Mouse (Mus musculus) T-helper 17 cell (primary cell): ENCODE measurements at regions not wholly inside any gene's neighbourhood (a gene's known extent, or its start where the extent isn't known, plus 50 kb on each side); places are given as distances from the start of the nearest gene placed in this dataset.

Source experiments
- in situ Hi-C, 2 experiments: fragments of 300-600 bp; cut with MboI, MseI; formaldehyde crosslinking; loops; 1 replicate in 1 of 2; 2 replicates in 1 of 2; pipeline ENCODE4 v1.15.1; 2025; ENCODE audit warnings: high pct_unique_total_duplicates in 2 of 2

DNA sequence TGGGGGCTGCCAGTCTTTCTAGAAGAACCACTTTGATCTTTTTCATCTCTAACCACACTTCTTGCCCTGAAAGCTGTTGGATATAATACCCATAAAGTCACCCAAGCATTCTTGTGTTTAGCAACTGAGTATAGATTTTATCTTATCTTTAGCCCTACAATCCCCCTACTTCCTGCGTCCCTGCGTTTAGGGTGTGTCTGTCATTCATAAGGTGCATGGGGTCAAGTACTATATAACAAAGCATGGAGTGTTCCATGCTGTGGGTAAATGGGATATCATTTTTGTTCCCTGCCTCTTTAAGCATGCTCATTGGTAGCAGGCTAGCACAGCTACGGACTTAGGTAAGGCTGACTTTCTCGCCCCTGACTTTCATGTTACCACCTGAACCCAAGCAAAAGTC is 122.5 kb upstream of the Twist2 start:
- in situ Hi-C loops = no loop called here

DNA sequence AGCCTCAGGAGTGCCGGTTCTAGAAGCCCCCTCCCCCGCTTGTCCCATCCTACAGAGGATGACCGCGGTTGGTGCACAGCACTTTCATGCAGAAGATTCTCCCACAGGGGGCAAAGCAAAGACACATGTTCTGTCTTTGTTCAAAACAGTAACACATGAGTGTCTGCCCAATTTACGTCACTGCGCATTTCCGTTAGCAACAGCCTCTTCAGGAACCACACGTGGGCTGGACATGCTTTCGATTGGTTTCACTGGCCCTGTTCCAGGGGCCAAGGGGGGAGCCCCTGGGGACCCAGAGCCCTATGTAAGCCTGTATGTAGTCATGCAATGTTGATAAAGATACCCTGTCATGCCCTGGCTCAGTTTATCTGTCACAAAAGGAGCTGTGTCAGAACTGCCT is 116.2 kb upstream of the Twist2 start:
- in situ Hi-C loops = no loop called here

DNA sequence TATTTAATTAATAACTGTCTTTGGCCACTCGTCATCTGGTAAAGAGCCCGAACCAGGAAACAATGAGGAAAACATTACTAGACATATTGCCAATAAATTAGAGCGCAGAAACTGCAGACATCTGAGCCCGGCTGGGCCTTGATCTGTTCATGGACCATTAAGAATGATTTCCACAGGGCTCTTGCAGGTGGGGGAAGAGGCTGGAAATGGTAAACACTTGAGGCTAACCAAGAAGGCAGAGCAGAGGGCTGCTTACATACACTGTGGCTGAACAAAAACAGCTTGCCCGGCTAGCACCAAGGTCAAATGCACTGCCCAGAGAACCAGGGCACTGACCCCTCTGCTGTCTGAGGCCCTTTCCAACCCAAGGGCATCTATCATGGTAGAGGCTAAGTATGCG is 115.5 kb upstream of the Twist2 start:
- in situ Hi-C loops = no loop called here

DNA sequence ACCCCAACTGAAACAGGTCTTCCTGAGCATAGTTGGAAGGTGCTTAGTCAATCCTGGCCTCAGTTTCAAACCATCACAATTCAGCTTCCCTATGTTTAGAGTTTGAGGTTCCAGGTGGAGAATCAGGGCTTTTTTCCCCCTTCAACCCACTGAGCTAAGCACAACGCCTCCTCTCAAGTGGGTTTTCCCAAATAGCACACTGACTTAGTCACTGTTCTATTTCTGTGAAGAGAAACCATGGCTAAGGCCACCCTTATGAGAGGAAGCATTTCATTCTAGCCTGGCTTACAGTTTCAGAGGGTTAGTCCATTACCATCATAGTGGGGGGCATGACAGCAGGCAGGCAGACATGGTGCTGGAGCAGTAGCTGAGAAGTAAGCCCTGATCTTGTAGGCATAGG is 109.7 kb upstream of the Twist2 start:
- in situ Hi-C loops = no loop called here

DNA sequence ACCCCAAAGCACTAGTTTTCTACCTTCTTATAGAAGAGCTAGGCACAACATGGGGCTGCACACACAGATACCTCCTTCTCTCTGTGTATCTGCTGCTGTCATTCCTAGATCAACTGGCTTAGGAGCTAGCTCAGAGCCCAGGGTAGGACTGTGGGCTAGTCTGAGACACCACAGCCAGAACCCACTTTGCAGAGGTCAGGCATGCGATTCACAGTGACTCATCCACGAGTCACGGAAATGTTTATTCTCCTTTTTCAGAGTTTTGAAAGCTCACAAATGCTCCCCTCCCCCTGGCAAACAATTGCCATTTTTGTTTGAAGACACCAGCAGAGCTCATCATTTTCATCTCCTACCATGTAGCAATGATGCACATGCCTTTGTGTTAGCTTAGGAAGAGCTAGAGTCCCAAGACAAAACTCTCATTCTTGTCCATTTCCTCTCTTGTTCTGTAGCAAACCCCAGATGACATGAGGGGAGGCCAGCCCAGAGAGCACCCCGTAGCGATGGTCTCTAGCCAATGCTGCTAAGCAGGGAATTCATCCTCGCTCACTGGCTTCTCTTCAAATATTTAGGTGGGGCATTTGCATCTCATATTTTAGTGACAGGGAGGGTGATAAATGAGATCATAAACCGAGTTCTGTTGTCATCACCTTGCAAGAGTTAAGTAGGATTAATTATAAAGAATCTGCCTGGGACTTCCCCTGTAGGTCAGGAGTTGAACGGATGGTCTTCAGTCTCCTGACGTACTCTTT is 108.4 kb upstream of the Twist2 start:
- in situ Hi-C loops = no loop called here

DNA sequence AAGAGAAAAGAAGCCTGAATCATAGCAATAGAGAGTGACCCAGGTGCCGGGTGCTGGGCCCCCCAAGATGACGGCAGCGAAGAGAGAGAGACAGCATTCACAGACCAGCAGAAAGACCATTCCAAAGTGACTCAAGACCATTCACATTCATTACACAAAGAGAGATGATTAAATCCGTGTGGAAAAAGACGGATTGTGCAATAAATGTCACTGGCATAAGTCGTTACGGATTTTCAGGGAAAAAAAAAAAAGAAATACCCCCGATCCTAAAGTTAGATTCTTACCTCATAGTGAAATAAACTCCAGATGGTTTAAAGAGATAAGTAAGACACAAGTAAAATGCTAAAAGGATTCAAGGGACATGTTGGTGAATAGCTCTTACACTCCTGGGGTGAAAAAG is 104.2 kb upstream of the Twist2 start:
- in situ Hi-C loops = no loop called here

DNA sequence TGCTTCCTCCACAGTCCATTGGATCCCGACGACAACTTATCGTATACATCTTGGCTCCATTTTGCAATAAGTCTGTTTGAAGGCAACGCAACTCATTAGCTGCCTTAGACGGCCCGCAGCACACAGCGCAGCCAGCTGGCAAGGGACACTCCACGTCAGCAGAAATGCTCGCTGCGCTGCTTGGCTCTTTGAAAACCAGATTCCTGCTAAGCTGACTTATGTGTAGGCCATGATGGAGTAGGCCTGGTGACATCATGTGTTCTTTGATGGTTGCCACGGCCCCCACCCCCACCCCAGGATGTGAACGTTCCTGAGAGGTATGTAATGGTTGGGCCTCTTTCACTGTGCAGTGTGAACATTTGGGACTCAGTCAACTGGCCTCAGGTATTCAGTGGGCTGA is 99.8 kb upstream of the Twist2 start:
- in situ Hi-C loops = no loop called here

DNA sequence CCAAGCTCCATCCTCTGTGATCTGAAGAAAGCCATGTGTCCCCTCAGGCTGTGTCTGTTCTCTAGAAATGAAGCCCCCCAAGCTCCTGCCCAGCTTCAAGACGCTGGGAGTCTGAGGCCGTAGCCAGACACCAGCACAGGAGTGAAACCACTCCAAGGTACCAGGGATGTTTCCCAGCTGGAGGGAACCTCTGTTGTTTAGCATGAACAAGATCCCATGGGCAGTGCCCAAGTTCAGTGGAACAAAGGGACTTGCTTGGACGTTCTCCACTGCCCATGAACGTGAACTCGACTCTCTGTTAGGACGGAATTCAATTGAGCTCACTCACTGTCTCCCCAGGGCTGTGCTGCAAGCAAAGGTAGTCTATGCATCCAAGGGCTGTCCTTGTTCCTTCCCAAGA is 99.2 kb upstream of the Twist2 start:
- in situ Hi-C loops = no loop called here

DNA sequence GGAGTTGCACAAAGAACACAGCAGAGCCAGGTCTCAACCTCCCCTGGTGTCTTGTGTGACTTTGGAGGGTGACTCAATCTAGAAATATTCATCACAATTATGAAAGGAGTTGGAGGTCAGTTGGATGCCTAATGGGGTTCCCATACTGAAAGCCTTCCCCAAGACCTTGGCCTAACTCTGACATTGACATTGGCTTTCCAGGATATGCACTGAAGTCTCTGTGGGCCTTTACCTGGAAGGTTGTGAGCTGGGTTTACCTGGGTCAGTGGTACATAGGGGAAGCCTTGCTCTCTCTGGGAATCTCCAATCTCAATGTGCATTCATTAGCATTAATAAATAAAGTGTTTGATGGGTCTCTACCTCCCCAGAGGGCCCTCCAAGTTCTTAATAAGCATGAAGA is 98.5 kb upstream of the Twist2 start:
- in situ Hi-C loops = no loop called here

DNA sequence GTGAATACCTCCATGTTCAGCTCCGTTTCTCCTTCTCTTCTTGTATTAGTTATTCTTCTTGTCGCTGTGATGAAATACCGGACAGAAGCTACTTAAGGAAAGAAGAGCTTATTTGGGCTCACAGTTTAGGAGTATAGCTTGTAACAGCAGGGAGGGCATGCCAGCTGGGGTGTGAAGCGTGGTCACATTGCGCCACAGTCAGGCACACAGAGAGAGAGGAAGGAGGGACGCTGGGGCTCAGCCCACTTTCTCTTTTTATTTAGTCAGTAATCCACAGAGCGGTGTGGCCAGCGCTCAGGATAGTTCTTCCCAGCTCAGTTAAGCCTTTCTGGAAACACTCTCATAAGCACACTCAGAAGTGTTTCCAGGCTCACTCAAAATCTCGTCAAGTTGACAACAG is 95.8 kb upstream of the Twist2 start:
- in situ Hi-C loops = loop anchor here in 1 of 2 experiments (5.0 kb wide), 1 partner anchor 98 kb away; no protein-coding TSS in a partner anchor

DNA sequence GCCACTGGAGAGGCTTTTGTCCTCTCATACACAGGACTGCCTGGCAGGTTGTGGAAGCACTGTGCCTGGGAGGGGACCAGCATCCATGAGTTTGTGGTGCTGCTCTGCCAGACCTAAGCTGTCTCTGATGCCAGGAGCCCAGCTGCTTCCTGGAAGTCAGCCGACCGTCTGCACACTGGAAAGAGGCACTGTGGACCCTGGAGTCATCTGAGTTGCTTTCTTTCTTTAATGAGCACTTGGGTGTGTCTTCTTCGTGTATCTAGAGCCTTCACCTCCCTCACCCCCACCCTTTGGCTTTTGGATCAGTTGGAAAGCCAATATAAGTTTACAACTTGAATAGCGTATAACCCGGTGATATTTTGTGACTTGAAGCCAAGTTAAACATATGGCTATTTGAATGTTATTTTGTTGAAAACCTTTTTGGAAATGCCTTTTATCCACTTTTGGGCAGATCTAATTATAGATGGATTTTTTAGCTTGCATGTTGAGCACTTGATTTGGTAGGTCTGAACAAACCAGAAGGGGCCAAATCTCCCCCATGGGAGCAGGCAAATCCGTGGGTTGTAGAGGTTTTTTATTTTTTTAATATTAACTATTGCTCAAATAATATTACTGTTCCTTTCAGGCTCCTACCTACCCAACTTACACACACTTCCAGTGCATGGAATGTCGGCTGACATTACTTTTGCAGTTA is 92.6 kb upstream of the Twist2 start:
- in situ Hi-C loops = loop anchor here in 1 of 2 experiments (5.0 kb wide), 1 partner anchor 101 kb away; no protein-coding TSS in a partner anchor

DNA sequence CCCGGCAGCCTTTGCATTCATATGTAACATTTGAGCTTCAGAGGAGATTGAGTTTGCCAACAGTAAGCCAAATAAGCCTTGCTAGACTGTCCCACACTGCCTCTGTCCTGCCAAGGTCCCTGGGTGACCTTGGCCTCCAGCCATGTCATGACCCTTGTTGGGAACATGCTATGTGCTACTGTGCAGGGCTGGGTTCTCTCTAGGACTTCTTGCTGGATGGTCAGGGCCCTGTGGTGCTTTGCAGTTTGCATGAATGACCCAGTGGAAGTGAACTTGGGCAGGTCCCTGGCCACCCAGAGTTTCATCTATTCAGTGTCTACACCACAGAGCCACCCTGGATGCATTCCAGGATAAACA is 92.0 kb upstream of the Twist2 start:
- in situ Hi-C loops = loop anchor here in 1 of 2 experiments (5.0 kb wide), 1 partner anchor 102 kb away; no protein-coding TSS in a partner anchor

DNA sequence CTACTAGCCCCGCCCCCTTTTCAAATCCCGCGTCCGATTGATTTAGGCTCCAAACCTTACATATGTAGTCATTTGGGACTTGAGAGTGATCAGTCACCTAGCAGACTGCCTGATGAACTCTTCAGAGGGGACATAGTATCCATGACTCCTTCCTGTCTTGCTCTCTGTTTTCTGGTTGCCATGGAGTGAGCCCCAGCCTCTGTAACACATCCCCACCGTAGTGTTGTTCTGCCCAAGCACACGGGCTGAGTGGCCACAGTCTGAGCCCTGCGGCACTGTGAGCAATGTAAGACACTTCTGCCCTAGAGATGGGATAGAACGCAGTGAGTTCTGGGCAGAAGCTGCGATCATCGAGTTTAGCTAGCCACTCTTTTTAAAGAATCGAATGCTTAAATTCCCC is 88.1 kb upstream of the Twist2 start:
- in situ Hi-C loops = no loop called here

DNA sequence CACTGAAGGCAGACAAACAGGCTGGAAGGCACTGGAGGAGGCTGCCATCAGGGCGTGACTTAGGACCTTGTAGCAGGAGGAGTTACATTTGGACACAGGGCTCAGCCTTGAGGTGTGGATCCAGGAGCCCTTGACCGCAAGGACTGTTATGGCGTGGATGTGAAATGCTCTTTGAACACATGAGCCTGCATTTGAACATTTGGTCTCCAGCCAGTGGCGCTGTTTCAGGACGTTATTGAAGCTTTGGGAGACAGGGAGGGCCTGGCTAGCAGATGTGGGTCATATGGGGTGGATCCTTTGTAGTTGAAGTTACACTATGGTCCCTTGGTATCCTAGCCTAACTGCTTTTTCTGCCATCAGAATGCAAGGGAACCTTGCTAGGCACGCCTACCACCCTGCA is 87.0 kb upstream of the Twist2 start:
- in situ Hi-C loops = no loop called here

DNA sequence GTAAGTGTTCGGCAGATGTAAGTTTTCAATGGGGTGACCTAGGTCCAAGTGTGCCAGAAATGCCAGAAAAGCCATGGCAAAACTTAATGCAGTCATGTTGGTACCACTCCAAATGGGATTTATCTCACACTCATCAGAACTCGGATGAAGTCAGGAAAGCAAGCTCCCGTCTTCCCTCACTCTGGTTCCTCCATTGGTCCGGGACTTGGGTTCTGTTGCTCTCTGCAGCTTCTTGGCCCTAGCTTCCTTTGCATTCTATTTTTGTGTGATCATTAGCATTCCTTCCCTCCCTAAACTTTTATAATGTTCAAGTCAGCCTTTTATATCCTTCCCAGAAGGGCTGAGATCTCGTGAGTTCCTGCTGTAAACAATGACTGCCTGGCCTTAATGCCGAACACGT is 85.9 kb upstream of the Twist2 start:
- in situ Hi-C loops = no loop called here

DNA sequence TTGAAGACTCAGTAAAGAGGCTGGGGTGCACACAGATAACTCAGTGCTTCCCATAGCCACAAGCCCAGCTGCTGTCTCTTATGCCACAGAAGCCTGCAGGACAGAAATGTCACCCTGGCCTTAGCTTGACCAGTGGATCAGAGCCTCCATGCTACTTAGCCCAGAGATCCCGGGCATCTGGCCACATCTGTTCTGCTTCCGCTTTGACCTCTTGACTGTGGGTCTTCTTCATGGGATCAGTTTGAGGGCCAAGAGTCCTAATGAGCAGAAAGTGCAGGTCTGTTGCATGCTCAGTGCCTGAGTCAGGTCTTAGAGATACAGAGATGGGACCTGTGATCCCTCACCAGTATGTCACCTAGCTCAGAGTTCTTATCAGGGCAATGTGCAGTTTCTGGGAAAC is 85.5 kb upstream of the Twist2 start:
- in situ Hi-C loops = no loop called here

DNA sequence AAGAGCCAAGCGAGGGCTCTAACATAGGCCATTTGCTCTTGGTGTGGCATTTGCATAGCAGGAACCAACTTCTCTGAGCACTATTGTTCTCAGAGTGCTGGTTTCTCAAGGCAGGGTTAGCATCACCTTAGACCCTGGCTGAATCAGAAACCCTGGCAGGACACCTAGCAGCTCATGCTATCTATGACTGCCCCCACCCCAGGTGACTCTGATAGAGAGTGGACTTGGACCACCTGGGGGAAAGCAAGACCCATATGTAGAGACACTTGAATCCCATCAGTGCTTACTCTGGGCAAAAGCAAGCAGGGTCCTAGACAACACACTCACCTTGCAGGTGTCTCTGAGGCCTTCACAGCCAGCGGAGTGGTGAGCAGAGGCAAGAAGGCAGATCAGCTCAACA is 84.4 kb upstream of the Twist2 start:
- in situ Hi-C loops = no loop called here

DNA sequence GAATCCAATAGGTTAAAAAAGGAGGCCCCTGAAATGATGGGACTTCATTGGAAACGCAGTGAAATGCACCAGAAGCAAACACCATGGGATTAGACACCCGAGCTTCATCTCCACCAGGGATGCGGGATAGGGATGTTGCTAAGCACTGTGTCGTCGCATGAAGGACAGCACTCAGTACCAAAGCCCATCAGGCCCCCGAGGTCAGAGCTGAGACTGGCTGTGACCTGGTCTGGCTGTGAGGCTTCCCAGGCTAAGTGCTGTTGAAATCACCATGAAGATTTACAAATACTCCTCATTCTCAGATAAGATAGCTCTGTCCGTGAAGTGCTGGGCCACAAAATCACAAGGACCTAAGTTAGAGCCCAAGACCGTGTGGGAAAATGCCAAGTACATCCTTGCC is 83.3 kb upstream of the Twist2 start:
- in situ Hi-C loops = no loop called here

DNA sequence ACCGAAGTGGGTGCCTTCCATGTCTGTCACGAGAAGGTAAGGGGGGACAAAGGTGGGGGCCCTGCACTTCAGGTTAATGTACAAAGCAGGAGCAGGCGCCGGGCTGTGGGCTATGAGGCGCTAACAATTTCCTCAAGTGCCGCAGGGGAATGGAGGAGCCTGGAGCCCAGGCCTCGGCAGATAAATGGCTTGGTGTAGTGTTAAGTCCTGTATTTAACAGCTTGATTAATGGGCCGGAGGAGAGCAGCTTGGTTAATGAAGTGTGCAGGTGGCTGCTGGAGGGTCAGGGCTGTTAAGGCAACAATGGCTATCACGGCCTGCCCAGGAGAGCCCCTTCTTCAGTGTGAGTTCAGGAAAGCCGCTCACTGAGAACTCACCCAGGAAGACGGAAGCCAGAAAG is 72.0 kb upstream of the Twist2 start:
- in situ Hi-C loops = no loop called here

DNA sequence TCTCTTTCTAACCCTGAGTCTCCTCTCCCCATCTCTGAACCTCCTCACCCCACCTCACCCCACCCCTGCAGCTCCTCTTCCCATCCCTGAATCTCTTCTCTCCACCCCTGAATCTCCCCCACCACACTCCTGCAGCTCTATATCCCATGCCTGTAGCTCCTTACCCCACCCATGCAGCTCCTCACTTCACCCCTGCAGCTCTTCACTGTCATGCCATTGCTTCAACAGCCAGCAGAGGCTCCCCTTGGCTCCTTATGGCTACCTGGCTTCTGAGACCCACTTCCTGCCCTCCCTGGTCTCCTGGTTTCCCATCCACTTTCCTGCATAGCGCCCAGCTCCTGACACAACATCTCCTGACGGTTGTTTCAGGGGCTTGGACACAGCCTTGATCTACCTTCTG is 71.0 kb upstream of the Twist2 start:
- in situ Hi-C loops = no loop called here

DNA sequence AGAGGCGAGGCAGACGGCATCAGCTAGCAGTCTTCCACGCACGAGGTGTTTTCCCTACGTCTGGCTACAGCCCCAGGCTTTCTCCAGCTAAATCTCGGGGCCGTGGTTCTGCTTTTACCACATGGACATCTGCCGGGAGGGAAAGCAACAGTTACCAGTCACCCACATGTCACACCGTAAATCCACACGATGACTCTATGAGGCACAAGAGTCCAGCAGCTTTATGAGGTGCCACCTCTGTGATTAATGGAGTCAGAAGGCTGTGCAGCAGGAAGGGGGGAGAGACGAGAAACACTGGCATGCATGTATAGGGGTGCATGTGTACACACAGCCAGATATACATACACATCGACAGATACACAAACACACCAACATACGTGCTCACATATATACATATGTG is 69.6 kb upstream of the Twist2 start:
- in situ Hi-C loops = no loop called here

DNA sequence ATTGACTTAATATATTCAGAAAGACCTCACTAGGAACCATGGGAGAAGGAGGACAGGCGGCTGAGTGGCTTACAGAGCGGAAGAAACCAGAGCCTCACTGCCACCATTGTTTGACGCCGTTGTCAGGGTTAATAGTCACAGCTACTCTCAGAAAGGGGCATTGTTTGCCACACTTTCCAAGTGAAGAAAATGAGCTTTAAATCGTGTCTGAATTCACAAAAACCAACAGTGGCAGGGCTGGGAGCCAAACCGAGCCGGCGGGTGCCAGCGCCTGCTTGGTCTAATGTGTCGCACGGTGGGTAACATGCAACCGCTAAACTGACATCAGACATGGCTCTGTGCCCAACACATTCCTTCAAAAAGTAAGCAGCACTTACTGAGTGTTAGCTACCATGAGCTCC is 68.8 kb upstream of the Twist2 start:
- in situ Hi-C loops = no loop called here

DNA sequence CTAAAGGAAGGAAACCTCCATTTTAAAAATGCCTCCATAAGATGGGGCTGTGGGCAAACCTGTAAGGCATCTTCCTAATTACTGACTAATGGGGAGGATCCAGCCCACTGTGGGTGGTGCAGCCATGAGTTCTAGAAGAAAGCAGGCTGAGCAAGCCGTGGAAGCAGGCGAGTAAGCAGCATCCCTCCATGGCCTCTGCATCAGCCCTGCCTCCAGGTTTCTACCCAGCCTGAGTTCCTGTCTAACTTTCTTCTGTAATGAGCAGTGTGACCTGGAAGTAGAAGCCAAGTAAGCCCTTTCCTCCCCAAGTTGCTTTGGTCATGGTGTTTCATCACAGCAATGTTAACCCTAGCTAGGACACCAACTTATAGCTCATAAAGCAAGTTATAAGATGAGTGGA is 66.5 kb upstream of the Twist2 start:
- in situ Hi-C loops = loop anchor here in 1 of 2 experiments (5.0 kb wide), 1 partner anchor 53 kb away; no protein-coding TSS in a partner anchor
